Mouse (Mus musculus): ENCODE results near the gene Vdac2. TPM values are rescaled to one million over a fixed set of nuclear protein-coding genes. Genes with fewer than 3 reads are reported as not detected.

Vdac2 gene
- polyA plus RNA-seq, 1 experiment from 2014 or later: 263 TPM

GRCm38 (mm10) chr14:21806631-21807160 is 18.3 kb upstream of the Vdac2 start:
- Histone ChIP-seq H3K4me2 (no peak overlapping the region), H3K27me3 (no peaks in the 10 kb centered on the region), H3K9me3 (no peaks in the 10 kb centered on the region), H3K27ac (no peak overlapping the region), H3K4me1 (replicated peaks) (no peaks in the 10 kb centered on the region), H3K4me3 (replicated peaks) (no peak overlapping the region), H3K36me3 (no peaks in the 10 kb centered on the region), H3K9ac (replicated peaks) (no peak overlapping the region)
- no peak for ATAC-seq (ENCODE audit: insufficient number of reproducible peaks, insufficient read depth, low FRiP score, low TSS enrichment, low read depth)
- 82% methylated on average over 3 of the region's 3 CpGs for WGBS

- ATAC-seq (ENCODE audit: insufficient number of reproducible peaks, insufficient read depth, low FRiP score, low TSS enrichment, low read depth): no peak
- Histone ChIP-seq H3K27ac (no peak overlapping the region), H3K4me3 (replicated peaks) (no peak overlapping the region), H3K9ac (replicated peaks) (no peak overlapping the region), H3K4me2 (no peak overlapping the region), H3K4me1 (replicated peaks) (no peaks in the 10 kb centered on the region), H3K36me3 (no peaks in the 10 kb centered on the region), H3K9me3 (no peaks in the 10 kb centered on the region), H3K27me3 (no peaks in the 10 kb centered on the region)
- WGBS: 91% methylated on average over 8 of the region's 8 CpGs
Measured at GRCm38 (mm10) chr14:21808208-21808922, 16.7 kb upstream of the Vdac2 start.

- no peak overlapping the region for H3K4me3 ChIP-seq (replicated peaks)
- no peaks in the 10 kb centered on the region for H3K9me3 ChIP-seq
- ATAC-seq (ENCODE audit: insufficient number of reproducible peaks, insufficient read depth, low FRiP score, low TSS enrichment, low read depth): no peak
- H3K4me1 ChIP-seq (replicated peaks): no peaks in the 10 kb centered on the region
- H3K4me2 ChIP-seq: no peak overlapping the region
- H3K36me3 ChIP-seq: no peaks in the 10 kb centered on the region
- H3K27ac ChIP-seq: no peak overlapping the region
- no peak overlapping the region for H3K9ac ChIP-seq (replicated peaks)
- H3K27me3 ChIP-seq: no peaks in the 10 kb centered on the region
- 95% methylated on average over 2 of the region's 2 CpGs for WGBS
Measured at GRCm38 (mm10) chr14:21809418-21809817, 15.6 kb upstream of the Vdac2 start.

GRCm38 (mm10) chr14:21811301-21811700 is 13.7 kb upstream of the Vdac2 start:
- H3K9me3 ChIP-seq: no peaks in the 10 kb centered on the region
- H3K4me1 ChIP-seq (replicated peaks): no peaks in the 10 kb centered on the region
- H3K27ac ChIP-seq: no peak overlapping the region
- no peaks in the 10 kb centered on the region for H3K27me3 ChIP-seq
- WGBS: 87% methylated on average over 4 of the region's 4 CpGs
- H3K9ac ChIP-seq (replicated peaks): no peak overlapping the region
- no peak overlapping the region for H3K4me3 ChIP-seq (replicated peaks)
- no peak for ATAC-seq (ENCODE audit: insufficient number of reproducible peaks, insufficient read depth, low FRiP score, low TSS enrichment, low read depth)
- no peak overlapping the region for H3K4me2 ChIP-seq
- H3K36me3 ChIP-seq: no peaks in the 10 kb centered on the region

GRCm38 (mm10) chr14:21811744-21812393 is 13.2 kb upstream of the Vdac2 start:
- Histone ChIP-seq H3K4me2 (no peak overlapping the region), H3K9ac (replicated peaks) (no peak overlapping the region), H3K27ac (no peak overlapping the region), H3K4me1 (replicated peaks) (no peaks in the 10 kb centered on the region), H3K27me3 (no peaks in the 10 kb centered on the region), H3K36me3 (no peaks in the 10 kb centered on the region), H3K9me3 (no peaks in the 10 kb centered on the region), H3K4me3 (replicated peaks) (no peak overlapping the region)
- no peak for ATAC-seq (ENCODE audit: insufficient number of reproducible peaks, insufficient read depth, low FRiP score, low TSS enrichment, low read depth)
- 89% methylated on average over 10 of the region's 10 CpGs for WGBS

GRCm38 (mm10) chr14:21812590-21813162 is 12.4 kb upstream of the Vdac2 start:
- Histone ChIP-seq H3K36me3 (no peaks in the 10 kb centered on the region), H3K9me3 (no peaks in the 10 kb centered on the region), H3K4me3 (replicated peaks) (no peak overlapping the region), H3K27ac (no peak overlapping the region), H3K4me1 (replicated peaks) (no peaks in the 10 kb centered on the region), H3K27me3 (peaks cover under 1% of the 10 kb centered on the region; the same call in 1 of the 2 replicates), H3K4me2 (no peak overlapping the region), H3K9ac (replicated peaks) (no peak overlapping the region)
- ATAC-seq (ENCODE audit: insufficient number of reproducible peaks, insufficient read depth, low FRiP score, low TSS enrichment, low read depth): no peak
- WGBS: 23% methylated on average over 14 of the region's 14 CpGs

GRCm38 (mm10) chr14:21813216-21813615 is 11.8 kb upstream of the Vdac2 start:
- Histone ChIP-seq H3K4me3 (replicated peaks) (no peak overlapping the region), H3K27me3 (peaks cover 3% of the 10 kb centered on the region; the same call in 1 of the 2 replicates), H3K4me2 (no peak overlapping the region), H3K9ac (replicated peaks) (no peak overlapping the region), H3K9me3 (no peaks in the 10 kb centered on the region), H3K36me3 (no peaks in the 10 kb centered on the region), H3K27ac (no peak overlapping the region), H3K4me1 (replicated peaks) (no peaks in the 10 kb centered on the region)
- ATAC-seq (ENCODE audit: insufficient number of reproducible peaks, insufficient read depth, low FRiP score, low TSS enrichment, low read depth): no peak
- WGBS: 84% methylated on average over 4 of the region's 4 CpGs

GRCm38 (mm10) chr14:21813847-21814246 is 11.2 kb upstream of the Vdac2 start:
- Histone ChIP-seq H3K27me3 (peaks cover 3% of the 10 kb centered on the region; the same call in 1 of the 2 replicates), H3K36me3 (no peaks in the 10 kb centered on the region), H3K4me2 (no peak overlapping the region), H3K9me3 (no peaks in the 10 kb centered on the region), H3K27ac (no peak overlapping the region), H3K4me3 (replicated peaks) (no peak overlapping the region), H3K4me1 (replicated peaks) (no peaks in the 10 kb centered on the region), H3K9ac (replicated peaks) (no peak overlapping the region)
- ATAC-seq (ENCODE audit: insufficient number of reproducible peaks, insufficient read depth, low FRiP score, low TSS enrichment, low read depth): no peak
- WGBS: 76% methylated on average over 3 of the region's 3 CpGs

- Histone ChIP-seq H3K4me2 (no peak overlapping the region), H3K36me3 (no peaks in the 10 kb centered on the region), H3K27me3 (peaks cover 3% of the 10 kb centered on the region; the same call in 1 of the 2 replicates), H3K9me3 (no peaks in the 10 kb centered on the region), H3K4me3 (replicated peaks) (no peak overlapping the region), H3K27ac (no peak overlapping the region), H3K4me1 (replicated peaks) (no peaks in the 10 kb centered on the region), H3K9ac (replicated peaks) (no peak overlapping the region)
- ATAC-seq (ENCODE audit: insufficient number of reproducible peaks, insufficient read depth, low FRiP score, low TSS enrichment, low read depth): no peak
- WGBS: 91% methylated on average over 4 of the region's 4 CpGs
Measured at GRCm38 (mm10) chr14:21814606-21815005, 10.4 kb upstream of the Vdac2 start.

GRCm38 (mm10) chr14:21816255-21816654 is 8.8 kb upstream of the Vdac2 start:
- no peak overlapping the region for H3K9ac ChIP-seq (replicated peaks)
- H3K27ac ChIP-seq: no peak overlapping the region
- no peaks in the 10 kb centered on the region for H3K9me3 ChIP-seq
- H3K27me3 ChIP-seq: peaks cover 3% of the 10 kb centered on the region; the same call in 1 of the 2 replicates
- 55% methylated on average over 3 of the region's 3 CpGs for WGBS
- no peaks in the 10 kb centered on the region for H3K4me1 ChIP-seq (replicated peaks)
- H3K36me3 ChIP-seq: no peaks in the 10 kb centered on the region
- no peak for ATAC-seq (ENCODE audit: insufficient number of reproducible peaks, insufficient read depth, low FRiP score, low TSS enrichment, low read depth)
- H3K4me2 ChIP-seq: no peak overlapping the region
- H3K4me3 ChIP-seq (replicated peaks): no peak overlapping the region

- no peaks in the 10 kb centered on the region for H3K9me3 ChIP-seq
- peaks cover 3% of the 10 kb centered on the region; the same call in 1 of the 2 replicates for H3K27me3 ChIP-seq
- no peak overlapping the region for H3K4me2 ChIP-seq
- no peaks in the 10 kb centered on the region for H3K36me3 ChIP-seq
- WGBS: 37% methylated on average over 4 of the region's 4 CpGs
- ATAC-seq (ENCODE audit: insufficient number of reproducible peaks, insufficient read depth, low FRiP score, low TSS enrichment, low read depth): no peak
- no peaks in the 10 kb centered on the region for H3K4me1 ChIP-seq (replicated peaks)
- H3K27ac ChIP-seq: no peak overlapping the region
- no peak overlapping the region for H3K4me3 ChIP-seq (replicated peaks)
- no peak overlapping the region for H3K9ac ChIP-seq (replicated peaks)
Measured at GRCm38 (mm10) chr14:21817453-21817852, 7.6 kb upstream of the Vdac2 start.

Data from limb, embryonic 12.5 days (tissue).